Mouse (Mus musculus) G1E (cell line): ENCODE data around the gene Sipa1l3.

Experiments used
- CTCF ChIP-seq: IDR thresholded peaks from 2 replicates; pipeline ENCODE4 v1.5.1; 2012; ENCODE audit warnings: low read depth, low read length, inconsistent platforms, mixed read lengths
- GATA1 ChIP-seq: IDR thresholded peaks from 2 replicates; pipeline ENCODE4 v1.6.1; 2012; ENCODE audit warnings: borderline replicate concordance, low read length, inconsistent platforms, mixed read lengths
- GATA2 ChIP-seq: IDR thresholded peaks from 2 replicates; pipeline ENCODE4 v1.6.1; 2012; ENCODE audit warnings: low read depth, low read length, inconsistent platforms, borderline replicate concordance
- POLR2AphosphoS5 ChIP-seq: IDR thresholded peaks from 2 replicates; pipeline ENCODE4 v1.6.1; 2012; ENCODE audit warnings: low read depth, low read length, inconsistent platforms; ENCODE audit not compliant: insufficient replicate concordance
- TAL1 ChIP-seq: conservative IDR thresholded peaks from 2 replicates; pipeline ENCODE4 v1.6.1; 2012; ENCODE audit warnings: low read depth, low read length, inconsistent platforms, mixed read lengths

DNA sequence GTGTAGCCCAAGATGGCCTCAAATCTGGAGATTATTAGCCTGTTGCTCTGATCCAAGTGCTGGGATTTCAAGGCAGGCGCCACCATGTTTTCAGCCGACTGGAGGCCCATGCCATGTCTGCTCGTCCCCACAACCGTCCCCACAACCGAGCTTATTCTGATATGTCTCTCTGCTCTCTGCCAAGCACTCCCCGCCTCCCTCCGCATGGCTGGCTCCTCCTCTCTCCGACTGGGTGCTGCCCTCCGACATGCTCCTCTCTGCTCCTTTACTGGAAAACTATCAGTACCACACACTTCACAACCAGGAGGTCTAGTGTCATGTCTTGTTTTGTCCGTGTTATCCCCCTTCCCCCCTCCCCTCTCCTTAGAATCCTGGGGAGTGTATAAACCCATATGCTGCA is 51.9 kb downstream of the Sipa1l3 start:
- TF ChIP-seq CTCF (no peak), GATA1 (no peak), TAL1 (no peak), GATA2 (no peak), POLR2AphosphoS5 (no peak)
